In genomic region chr6:40617965-40618364, GRCm38 (mm10) we compare ENCODE assay signal across 9 mouse cellular contexts. TPM values are rescaled to one million over a fixed set of nuclear protein-coding genes. Genes with fewer than 3 reads are reported as not detected.
DNase-seq lines count a peak whose midpoint lies in the region; ATAC-seq and TF ChIP-seq lines count a peak whose summit lies in the region.
"Had no signal": no experiment of that assay in that cellular context is flagged by ENCODE, and none has a peak within 500 bp of the region (broad histone marks: within the 10 kb centered on the region; RNA-seq: fewer than 3 reads in every experiment).

No protein-coding gene starts in this region.

- 4% methylated on average over 2 of the region's 2 CpGs for WGBS in heart, adult 2 months
- 14% methylated on average over 2 of the region's 2 CpGs for WGBS in embryonic facial prominence, embryonic 14.5 days
- 28% methylated on average over 2 of the region's 2 CpGs for WGBS in hindbrain, embryonic 15.5 days
- WGBS in midbrain, embryonic 16.5 days, result 18% methylated on average over 2 of the region's 2 CpGs

- H3K27ac ChIP-seq in heart, adult 2 months, result no peak overlapping the region
- H3K27ac ChIP-seq in embryonic facial prominence, embryonic 14.5 days (replicated peaks; ENCODE audit: low read depth, low read length), result no peak overlapping the region
- H3K27ac ChIP-seq in hindbrain, embryonic 15.5 days (replicated peaks), result no peak overlapping the region
- H3K27ac ChIP-seq in midbrain, embryonic 16.5 days (ENCODE audit: low read length), result no peak overlapping the region
- H3K27ac ChIP-seq: lung, embryonic 15.5 days had no signal

- peak; percentile 30 to 54 for DNase-seq in heart, adult 2 months
- DNase-seq in heart, postnatal 25 days (ENCODE audit: low spot score), result no peak
- peak; percentile 75 for DNase-seq in adrenal gland, postnatal 25 days
- peak; percentile 79 for DNase-seq in embryonic facial prominence, embryonic 14.5 days (ENCODE audit: low spot score)
- peak; percentile 64 to 77 for DNase-seq in left cerebral cortex, adult 18-20 months (ENCODE audit: low spot score in 2 of 2)
- peak; percentile 86 for DNase-seq in testis, postnatal 10 days (ENCODE audit: low spot score)

- TF ChIP-seq CTCF in heart, adult 2 months (IDR thresholded peaks at IDR 0.05), result peak; percentile 89

- no peak for TF ChIP-seq POLR2A in heart, adult 2 months (IDR thresholded peaks at IDR 0.05; ENCODE audit: insufficient read depth, low read depth, low read length)

- no peaks in the 10 kb centered on the region for H3K36me3 ChIP-seq in heart, adult 2 months (ENCODE audit: control insufficient read depth, insufficient read depth, low read length)
- H3K36me3 ChIP-seq in embryonic facial prominence, embryonic 14.5 days (ENCODE audit: control insufficient read depth, insufficient read depth, low read length), result no peaks in the 10 kb centered on the region
- H3K36me3 ChIP-seq in hindbrain, embryonic 15.5 days, result no peaks in the 10 kb centered on the region
- H3K36me3 ChIP-seq in midbrain, embryonic 16.5 days (ENCODE audit: control insufficient read depth, insufficient read depth, low read length), result no peaks in the 10 kb centered on the region
- H3K36me3 ChIP-seq: lung, embryonic 15.5 days had no signal

- no peaks in the 10 kb centered on the region for H3K27me3 ChIP-seq in heart, adult 2 months (ENCODE audit: control insufficient read depth, insufficient read depth, low read length)
- H3K27me3 ChIP-seq in embryonic facial prominence, embryonic 14.5 days (replicated peaks; ENCODE audit: control insufficient read depth, insufficient read depth, low read length), result no peaks in the 10 kb centered on the region
- H3K27me3 ChIP-seq in hindbrain, embryonic 15.5 days, result no peaks in the 10 kb centered on the region
- H3K27me3 ChIP-seq in midbrain, embryonic 16.5 days (ENCODE audit: control insufficient read depth, insufficient read depth, low read depth, low read length), result no peaks in the 10 kb centered on the region
- H3K27me3 ChIP-seq: lung, embryonic 15.5 days had no signal

- no peak overlapping the region for H3K9ac ChIP-seq in heart, adult 2 months (ENCODE audit: low read depth, low read length)
- H3K9ac ChIP-seq in embryonic facial prominence, embryonic 14.5 days (ENCODE audit: low read depth, low read length), result no peak overlapping the region
- no peak overlapping the region for H3K9ac ChIP-seq in hindbrain, embryonic 15.5 days
- no peak overlapping the region for H3K9ac ChIP-seq in midbrain, embryonic 16.5 days (ENCODE audit: low read depth, low read length)
- H3K9ac ChIP-seq: lung, embryonic 15.5 days had no signal

- H3K4me2 ChIP-seq in embryonic facial prominence, embryonic 14.5 days (ENCODE audit: low read depth, low read length), result no peak overlapping the region
- no peak overlapping the region for H3K4me2 ChIP-seq in hindbrain, embryonic 15.5 days
- H3K4me2 ChIP-seq in midbrain, embryonic 16.5 days (ENCODE audit: low read length), result no peak overlapping the region
- H3K4me2 ChIP-seq: lung, embryonic 15.5 days had no signal

- intact Hi-C loops in heart, adult 2 months (cut with DNase I), result loop anchor here (1.0 kb wide), 1 partner anchor 71 kb away; no protein-coding TSS in a partner anchor
- intact Hi-C loops in heart, postnatal 25 days (cut with DNase I), result loop anchor here (1.0 kb wide), 1 partner anchor 71 kb away; no protein-coding TSS in a partner anchor

- no peaks in the 10 kb centered on the region for H3K4me1 ChIP-seq in heart, adult 2 months (ENCODE audit: control insufficient read depth, insufficient read depth, low read length)
- H3K4me1 ChIP-seq in embryonic facial prominence, embryonic 14.5 days (ENCODE audit: control insufficient read depth, insufficient read depth, low read length), result no peaks in the 10 kb centered on the region
- H3K4me1 ChIP-seq in hindbrain, embryonic 15.5 days (replicated peaks), result no peaks in the 10 kb centered on the region
- H3K4me1 ChIP-seq in midbrain, embryonic 16.5 days (ENCODE audit: control insufficient read depth, insufficient read depth, low read length), result no peaks in the 10 kb centered on the region
- H3K4me1 ChIP-seq: lung, embryonic 15.5 days had no signal

- no peaks in the 10 kb centered on the region for H3K9me3 ChIP-seq in embryonic facial prominence, embryonic 14.5 days (ENCODE audit: control insufficient read depth, low read length)
- no peaks in the 10 kb centered on the region for H3K9me3 ChIP-seq in hindbrain, embryonic 15.5 days
- no peaks in the 10 kb centered on the region for H3K9me3 ChIP-seq in midbrain, embryonic 16.5 days (replicated peaks; ENCODE audit: control insufficient read depth, low read length, poor library complexity, severe bottlenecking)
- H3K9me3 ChIP-seq: lung, embryonic 15.5 days had no signal

- no peak overlapping the region for H3K4me3 ChIP-seq in heart, adult 2 months
- no peak overlapping the region for H3K4me3 ChIP-seq in embryonic facial prominence, embryonic 14.5 days (ENCODE audit: low read depth, low read length)
- H3K4me3 ChIP-seq in hindbrain, embryonic 15.5 days, result no peak overlapping the region
- no peak overlapping the region for H3K4me3 ChIP-seq in midbrain, embryonic 16.5 days (ENCODE audit: low read depth, low read length)
- H3K4me3 ChIP-seq: lung, embryonic 15.5 days had no signal

- TF ChIP-seq EP300 in heart, adult 2 months (IDR thresholded peaks at IDR 0.05; ENCODE audit: insufficient read depth, low read depth, low read length), result no peak

- no peaks in the 10 kb centered on the region for H3K79me2 ChIP-seq in heart, adult 2 months (replicated peaks; ENCODE audit: control insufficient read depth, insufficient read depth, low read length)

- no peak for ATAC-seq in embryonic facial prominence, embryonic 14.5 days (ENCODE audit: low read depth)
- ATAC-seq in hindbrain, embryonic 15.5 days (ENCODE audit: low FRiP score, low read depth), result 0 out of 2 replicates have a peak, but pooled peaks have one; percentile 66
- peak; percentile 56; the same call in 1 of the 2 replicates for ATAC-seq in midbrain, embryonic 16.5 days

RNA-seq across cellular contexts. Expression of gene Tas2r138, which starts 4.9 kb away (rescaled TPM):
- not detected for total RNA-seq in heart, adult 2 months (2021)
- polyA plus RNA-seq in heart, adult 2 months (2012; rRNA removed), result not detected in 2 replicates
- total RNA-seq in heart, postnatal 25 days (2021), result not detected
- total RNA-seq in adrenal gland, postnatal 25 days (2021), result not detected in 2 replicates
- polyA plus RNA-seq in embryonic facial prominence, embryonic 14.5 days (2014; fragmentation: Nextera tagmentation; extraction: Ambion mirVana), result not detected in 2 replicates
- polyA plus RNA-seq in hindbrain, embryonic 15.5 days (2015; fragmentation: Nextera tagmentation; extraction: Ambion mirVana), result not detected in 2 replicates
- total RNA-seq in left cerebral cortex, adult 18-20 months (2021), result not detected
- not detected in 2 replicates for polyA plus RNA-seq in midbrain, embryonic 16.5 days (2015; fragmentation: Nextera tagmentation; extraction: Ambion mirVana)
- polyA plus RNA-seq: lung, embryonic 15.5 days had no signal

RNA-seq across cellular contexts. Expression of gene Mgam, which starts 10.7 kb away (rescaled TPM):
- under 1 TPM in 1 of 2 experiments, not detected in 1; 0.20 TPM for total RNA-seq in heart, adult 2 months (2021)
- 0.08 and 0.41 TPM in 2 replicates for polyA plus RNA-seq in heart, adult 2 months (2012; rRNA removed)
- under 1 TPM; 0.36 to 0.45 TPM for total RNA-seq in heart, postnatal 25 days (2021)
- total RNA-seq in adrenal gland, postnatal 25 days (2021), result 3.0 TPM in 2 replicates
- 0.07 and 0.14 TPM in 2 replicates for polyA plus RNA-seq in embryonic facial prominence, embryonic 14.5 days (2014; fragmentation: Nextera tagmentation; extraction: Ambion mirVana)
- 0.13 and 0.16 TPM in 2 replicates for polyA plus RNA-seq in hindbrain, embryonic 15.5 days (2015; fragmentation: Nextera tagmentation; extraction: Ambion mirVana)
- total RNA-seq in left cerebral cortex, adult 18-20 months (2021), result not detected
- polyA plus RNA-seq in midbrain, embryonic 16.5 days (2015; fragmentation: Nextera tagmentation; extraction: Ambion mirVana), result not detected in 2 replicates

RNA-seq across cellular contexts. Expression of gene Clec5a, which starts 32.3 kb away (rescaled TPM):
- total RNA-seq in heart, adult 2 months (2021), result 1 to 10 TPM in 1 of 2 experiments, under 1 TPM in 1; 0.68 to 1.9 TPM
- 0.47 and 1.0 TPM in 2 replicates for polyA plus RNA-seq in heart, adult 2 months (2012; rRNA removed)
- total RNA-seq in heart, postnatal 25 days (2021), result 1 to 10 TPM; 1.1 to 1.6 TPM
- 0.52 and 1.1 TPM in 2 replicates for total RNA-seq in adrenal gland, postnatal 25 days (2021)
- 1.6 and 2.1 TPM in 2 replicates for polyA plus RNA-seq in embryonic facial prominence, embryonic 14.5 days (2014; fragmentation: Nextera tagmentation; extraction: Ambion mirVana)
- 0.27 and 0.59 TPM in 2 replicates for polyA plus RNA-seq in hindbrain, embryonic 15.5 days (2015; fragmentation: Nextera tagmentation; extraction: Ambion mirVana)
- 1 to 10 TPM in 1 of 2 experiments, under 1 TPM in 1; 1.00 to 1.5 TPM for total RNA-seq in left cerebral cortex, adult 18-20 months (2021)
- polyA plus RNA-seq in midbrain, embryonic 16.5 days (2015; fragmentation: Nextera tagmentation; extraction: Ambion mirVana), result 0.44 and 0.75 TPM in 2 replicates

RNA-seq across cellular contexts. Expression of gene Olfr460, which starts 48.7 kb away (rescaled TPM):
- not detected for total RNA-seq in heart, adult 2 months (2021)
- polyA plus RNA-seq in heart, adult 2 months (2012; rRNA removed), result not detected in 2 replicates
- not detected for total RNA-seq in heart, postnatal 25 days (2021)
- total RNA-seq in adrenal gland, postnatal 25 days (2021), result not detected in 2 replicates
- 0.15 TPM in 1 of 2 replicates, not detected in the other for polyA plus RNA-seq in embryonic facial prominence, embryonic 14.5 days (2014; fragmentation: Nextera tagmentation; extraction: Ambion mirVana)
- not detected in 2 replicates for polyA plus RNA-seq in hindbrain, embryonic 15.5 days (2015; fragmentation: Nextera tagmentation; extraction: Ambion mirVana)
- not detected for total RNA-seq in left cerebral cortex, adult 18-20 months (2021)
- not detected in 2 replicates for polyA plus RNA-seq in midbrain, embryonic 16.5 days (2015; fragmentation: Nextera tagmentation; extraction: Ambion mirVana)
- polyA plus RNA-seq: lung, embryonic 15.5 days had no signal
